Mouse (Mus musculus): ENCODE results near the gene Atp6v0e2. TPM values are rescaled to one million over a fixed set of nuclear protein-coding genes. Genes with fewer than 3 reads are reported as not detected.

The Atp6v0e2 gene
- total and polyA plus RNA-seq, 2 experiments from 2014 or later = 447 to 497 TPM

GRCm38 (mm10) chr6:48573280-48573679 is 35.9 kb downstream of the Atp6v0e2 start:
- WGBS = 72% methylated on average over 10 of the region's 10 CpGs
- Histone ChIP-seq H3K36me3 (ENCODE audit: insufficient read depth, low read length) (peaks cover 5% of the 10 kb centered on the region), H3K4me1 (ENCODE audit: insufficient read depth, low read length) (no peaks in the 10 kb centered on the region), H3K9ac (replicated peaks; ENCODE audit: low read length, poor library complexity, severe bottlenecking) (no peak overlapping the region), H3K9me3 (ENCODE audit: low read length) (no peaks in the 10 kb centered on the region), H3K4me3 (ENCODE audit: low read depth, low read length) (no peak overlapping the region), H3K4me2 (ENCODE audit: low read depth, low read length, poor library complexity, severe bottlenecking) (no peak overlapping the region), H3K27ac (ENCODE audit: low read depth, low read length) (no peak overlapping the region), H3K27me3 (ENCODE audit: insufficient read depth, low read length) (no peaks in the 10 kb centered on the region)
- TF ChIP-seq CTCF (IDR thresholded peaks at IDR 0.05) = no peak
- ATAC-seq (ENCODE audit: low FRiP score) (no peak), DNase-seq (ENCODE audit: low spot score) (no peak)

- no peak for ATAC-seq (ENCODE audit: low FRiP score)
- no peak for TF ChIP-seq CTCF (IDR thresholded peaks at IDR 0.05)
Observed at GRCm38 (mm10) chr6:48573981-48574380, 36.6 kb downstream of the Atp6v0e2 start.

GRCm38 (mm10) chr6:48578736-48579135 is 41.3 kb downstream of the Atp6v0e2 start:
- TF ChIP-seq CTCF (IDR thresholded peaks at IDR 0.05) = no peak
- Histone ChIP-seq H3K27ac (ENCODE audit: low read depth, low read length) (no peak overlapping the region), H3K4me2 (ENCODE audit: low read depth, low read length, poor library complexity, severe bottlenecking) (no peak overlapping the region), H3K4me3 (ENCODE audit: low read depth, low read length) (no peak overlapping the region), H3K4me1 (ENCODE audit: insufficient read depth, low read length) (no peaks in the 10 kb centered on the region), H3K27me3 (ENCODE audit: insufficient read depth, low read length) (no peaks in the 10 kb centered on the region), H3K36me3 (ENCODE audit: insufficient read depth, low read length) (no peaks in the 10 kb centered on the region), H3K9me3 (ENCODE audit: low read length) (no peaks in the 10 kb centered on the region), H3K9ac (replicated peaks; ENCODE audit: low read length, poor library complexity, severe bottlenecking) (no peak overlapping the region)
- ATAC-seq (ENCODE audit: low FRiP score) (no peak), DNase-seq (ENCODE audit: low spot score) (no peak)
- WGBS = 75% methylated on average over 5 of the region's 5 CpGs

More at GRCm38 (mm10) chr6:48573981-48574380, 36.6 kb downstream of the Atp6v0e2 start:
- WGBS = 85% methylated on average over 3 of the region's 3 CpGs
- Histone ChIP-seq H3K27me3 (ENCODE audit: insufficient read depth, low read length) (no peaks in the 10 kb centered on the region), H3K36me3 (ENCODE audit: insufficient read depth, low read length) (no peaks in the 10 kb centered on the region), H3K4me2 (ENCODE audit: low read depth, low read length, poor library complexity, severe bottlenecking) (no peak overlapping the region), H3K9me3 (ENCODE audit: low read length) (no peaks in the 10 kb centered on the region), H3K9ac (replicated peaks; ENCODE audit: low read length, poor library complexity, severe bottlenecking) (no peak overlapping the region), H3K27ac (ENCODE audit: low read depth, low read length) (no peak overlapping the region), H3K4me1 (ENCODE audit: insufficient read depth, low read length) (no peaks in the 10 kb centered on the region), H3K4me3 (ENCODE audit: low read depth, low read length) (no peak overlapping the region)
- no peak for DNase-seq (ENCODE audit: low spot score)

- ATAC-seq (ENCODE audit: low FRiP score) (no peak), DNase-seq (ENCODE audit: low spot score) (no peak)
- H3K4me3 ChIP-seq (ENCODE audit: low read depth, low read length) = no peak overlapping the region
- no peak overlapping the region for H3K27ac ChIP-seq (ENCODE audit: low read depth, low read length)
- H3K9ac ChIP-seq (replicated peaks; ENCODE audit: low read length, poor library complexity, severe bottlenecking) = no peak overlapping the region
- H3K4me2 ChIP-seq (ENCODE audit: low read depth, low read length, poor library complexity, severe bottlenecking) = no peak overlapping the region
- no peaks in the 10 kb centered on the region for H3K9me3 ChIP-seq (ENCODE audit: low read length)
- H3K4me1 ChIP-seq (ENCODE audit: insufficient read depth, low read length) = no peaks in the 10 kb centered on the region
- WGBS = 38% methylated on average over 5 of the region's 5 CpGs
- no peaks in the 10 kb centered on the region for H3K36me3 ChIP-seq (ENCODE audit: insufficient read depth, low read length)
- no peaks in the 10 kb centered on the region for H3K27me3 ChIP-seq (ENCODE audit: insufficient read depth, low read length)
- no peak for TF ChIP-seq CTCF (IDR thresholded peaks at IDR 0.05)
Observed at GRCm38 (mm10) chr6:48579215-48579648, 41.8 kb downstream of the Atp6v0e2 start.

GRCm38 (mm10) chr6:48581257-48581656 is 43.8 kb downstream of the Atp6v0e2 start:
- Histone ChIP-seq H3K27ac (ENCODE audit: low read depth, low read length) (no peak overlapping the region), H3K4me3 (ENCODE audit: low read depth, low read length) (no peak overlapping the region), H3K36me3 (ENCODE audit: insufficient read depth, low read length) (no peaks in the 10 kb centered on the region), H3K9me3 (ENCODE audit: low read length) (no peaks in the 10 kb centered on the region), H3K9ac (replicated peaks; ENCODE audit: low read length, poor library complexity, severe bottlenecking) (no peak overlapping the region), H3K27me3 (ENCODE audit: insufficient read depth, low read length) (no peaks in the 10 kb centered on the region), H3K4me1 (ENCODE audit: insufficient read depth, low read length) (no peaks in the 10 kb centered on the region), H3K4me2 (ENCODE audit: low read depth, low read length, poor library complexity, severe bottlenecking) (no peak overlapping the region)
- ATAC-seq (ENCODE audit: low FRiP score) = no peak
- 20% methylated on average over 3 of the region's 3 CpGs for WGBS
- DNase-seq (ENCODE audit: low spot score) = no peak
- TF ChIP-seq CTCF (IDR thresholded peaks at IDR 0.05) = no peak

GRCm38 (mm10) chr6:48582037-48582436 is 44.6 kb downstream of the Atp6v0e2 start:
- H3K4me1 ChIP-seq (ENCODE audit: insufficient read depth, low read length) = no peaks in the 10 kb centered on the region
- H3K27ac ChIP-seq (ENCODE audit: low read depth, low read length) = no peak overlapping the region
- H3K4me3 ChIP-seq (ENCODE audit: low read depth, low read length) = no peak overlapping the region
- H3K9me3 ChIP-seq (ENCODE audit: low read length) = no peaks in the 10 kb centered on the region
- DNase-seq (ENCODE audit: low spot score) (peak; percentile 82), ATAC-seq (ENCODE audit: low FRiP score) (peak; percentile 13; the same call in 1 of the 2 replicates)
- no peaks in the 10 kb centered on the region for H3K27me3 ChIP-seq (ENCODE audit: insufficient read depth, low read length)
- no peak overlapping the region for H3K9ac ChIP-seq (replicated peaks; ENCODE audit: low read length, poor library complexity, severe bottlenecking)
- H3K36me3 ChIP-seq (ENCODE audit: insufficient read depth, low read length) = no peaks in the 10 kb centered on the region
- peak; percentile 88 for TF ChIP-seq CTCF (IDR thresholded peaks at IDR 0.05)
- 61% methylated on average over 3 of the region's 3 CpGs for WGBS
- H3K4me2 ChIP-seq (ENCODE audit: low read depth, low read length, poor library complexity, severe bottlenecking) = no peak overlapping the region
